In the genomic region with DNA sequence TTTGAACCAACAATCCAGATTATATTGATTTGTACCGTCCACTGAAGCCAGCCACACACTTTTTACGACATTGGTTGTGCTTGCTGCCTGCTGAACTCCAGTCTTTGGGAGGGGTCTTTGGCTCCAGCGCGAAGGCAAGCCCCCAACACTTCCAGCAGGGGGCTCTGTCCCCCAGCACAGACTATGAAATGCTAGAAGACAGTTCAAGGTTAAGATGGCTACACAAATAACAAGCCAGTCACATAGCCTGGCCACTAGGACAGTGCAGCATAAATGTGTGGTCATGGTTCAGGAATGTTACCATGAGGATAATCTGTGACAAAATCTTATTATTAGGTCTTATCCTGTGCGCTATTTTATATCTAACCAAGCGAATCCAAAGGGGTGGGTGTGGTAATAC, we compare ENCODE assay signal across 9 mouse cellular contexts.
DNase-seq lines count a peak whose midpoint lies in the region; ATAC-seq and TF ChIP-seq lines count a peak whose summit lies in the region.
"Had no signal": no experiment of that assay in that cellular context is flagged by ENCODE, and none has a peak within 500 bp of the region (broad histone marks: within the 10 kb centered on the region; RNA-seq: fewer than 3 reads in every experiment).

No protein-coding gene starts in this region.

- H3K4me3 ChIP-seq in kidney, postnatal 0 days (replicated peaks; ENCODE audit: low read depth, low read length): no peak overlapping the region

- DNase-seq in cerebellum, postnatal 14 days: peak; percentile 36 to 40
- DNase-seq in cerebellum, postnatal 36 days: no peak
- DNase-seq in 3134 (ENCODE audit: extremely low read depth, insufficient read length, low spot score): peak; percentile 8
- DNase-seq in embryo, embryonic 11 days: peak; percentile 75
- peak; percentile 46 for DNase-seq in kidney, postnatal 0 days (ENCODE audit: low spot score)
- peak; percentile 60 for DNase-seq in testis, postnatal 10 days (ENCODE audit: low spot score)
- DNase-seq in right cerebral cortex, postnatal 25 days: no peak

- peak; percentile 77 for TF ChIP-seq CTCF in kidney, postnatal 0 days (IDR thresholded peaks at IDR 0.05; ENCODE audit: low read depth)

- H3K9ac ChIP-seq in kidney, postnatal 0 days (ENCODE audit: low read depth, low read length): no peak overlapping the region

- peaks cover 3% of the 10 kb centered on the region; the same call in 1 of the 2 replicates for H3K4me1 ChIP-seq in kidney, postnatal 0 days (replicated peaks; ENCODE audit: insufficient read depth, low read length)

- no peaks in the 10 kb centered on the region for H3K27me3 ChIP-seq in kidney, postnatal 0 days (ENCODE audit: insufficient read depth, low read length)

- ATAC-seq in kidney, postnatal 0 days (replicated peaks; ENCODE audit: low FRiP score, low read depth): peak; percentile 82
- no peak for ATAC-seq in activated CD4-positive, CD25-positive, alpha-beta regulatory T cell, adult 4 months

- H3K36me3 ChIP-seq in kidney, postnatal 0 days (ENCODE audit: insufficient read depth, low read length): no peaks in the 10 kb centered on the region
- H3K36me3 ChIP-seq: G1E had no signal

- no peaks in the 10 kb centered on the region for H3K9me3 ChIP-seq in kidney, postnatal 0 days (replicated peaks; ENCODE audit: low read length)

- no peak overlapping the region for H3K27ac ChIP-seq in kidney, postnatal 0 days

- H3K4me2 ChIP-seq in kidney, postnatal 0 days (ENCODE audit: low read length): no peak overlapping the region

- WGBS in kidney, postnatal 0 days: 43% methylated on average over 6 of the region's 6 CpGs

Comparison
In these comparisons a context has a peak if more than half of its experiments do, and no peak if none do; other contexts are left out.
1. DNase-seq: peak in cerebellum, postnatal 14 days (2 of 2), 3134 (single experiment), embryo, embryonic 11 days (single experiment), kidney, postnatal 0 days (single experiment) and testis, postnatal 10 days (single experiment); none in cerebellum, postnatal 36 days (0 of 2) and right cerebral cortex, postnatal 25 days (single experiment).